Mouse (Mus musculus) testis, adult 2 months (tissue): ENCODE data around the gene Ythdf2.

Experiments used
- CTCF ChIP-seq: fragments of 200-500 bp; IDR thresholded peaks from 2 replicates; pipeline ENCODE4 v1.5.1; 2012; ENCODE audit warnings: low read depth, mild to moderate bottlenecking, inconsistent platforms, low read length, moderate library complexity; ENCODE audit not compliant: control insufficient read depth, insufficient read depth, insufficient replicate concordance
- POLR2A ChIP-seq: fragments of 200-500 bp; IDR thresholded peaks from 2 replicates; pipeline ENCODE4 v1.6.1; 2012; ENCODE audit warnings: low read depth, mild to moderate bottlenecking, inconsistent platforms, low read length, moderate library complexity; ENCODE audit not compliant: control insufficient read depth

DNA sequence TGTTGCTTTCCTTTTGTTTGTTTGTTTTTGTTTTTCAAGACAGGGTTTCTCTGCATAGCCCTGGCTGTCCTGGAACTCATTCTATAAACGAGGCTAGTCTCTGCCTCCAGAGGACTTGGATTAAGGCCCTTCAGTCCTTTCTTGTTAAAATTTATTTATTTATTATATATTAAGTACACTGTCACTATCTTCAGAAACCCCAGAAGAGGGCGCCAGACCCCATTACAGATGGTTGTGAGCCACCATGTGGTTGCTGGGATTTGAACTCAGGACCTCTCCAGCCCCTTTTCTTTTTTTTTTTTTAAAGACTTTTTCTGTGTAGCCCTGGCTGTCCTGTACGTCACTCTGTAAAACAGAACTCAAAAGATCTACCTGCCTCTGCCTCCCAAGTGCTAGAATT is 42.9 kb upstream of the Ythdf2 start:
- TF ChIP-seq CTCF, result no peak
- TF ChIP-seq POLR2A, result no peak
